Mouse (Mus musculus) layer of hippocampus, adult 18-20 months (tissue): Measurements from ENCODE around the gene Kcnk18. TPM values are rescaled to one million over a fixed set of nuclear protein-coding genes. Genes with fewer than 3 reads are reported as not detected.

Source experiments
- DNase-seq, 2 experiments: peaks; one replicate each; pipeline ENCODE4 v3.0.0; 2022; ENCODE audit warnings: low spot score in 2 of 2
- long read RNA-seq: library from polyadenylated mRNA; stranded (forward); transcript quantifications from one replicate; pipeline ENCODE4 v2.0.0, GENCODE M21; 2021
- total RNA-seq, 2 experiments: library from RNA; stranded (reverse); gene quantifications; 2 replicates each; pipeline ENCODE4 v1.2.3; 2021

Kcnk18 gene
- not detected for total RNA-seq
- long read RNA-seq: 0 reads

DNA sequence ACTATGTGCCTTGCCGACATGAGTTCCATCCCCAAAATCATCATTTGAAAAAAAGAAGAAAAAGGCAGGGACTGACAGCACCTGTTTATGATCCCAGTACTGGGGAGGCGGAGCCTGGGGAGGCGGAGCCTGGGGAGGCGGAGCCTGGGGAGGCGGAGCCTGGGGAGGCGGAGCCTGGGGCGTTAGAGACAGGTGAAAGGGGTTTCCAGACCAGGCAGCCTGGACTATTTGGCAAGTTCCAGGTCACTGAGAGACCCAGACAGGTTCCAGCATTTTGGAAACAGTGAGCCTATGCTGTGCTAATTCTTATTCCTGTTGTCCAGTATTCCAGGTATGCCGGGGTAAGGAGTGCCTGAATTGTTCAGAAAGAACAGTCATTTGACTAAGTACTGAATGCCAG, at the start of gene Kcnk18:
Kcnk18 (plus strand) TSS at position 224 of the 400 bp plus-strand sequence.
- no peak for DNase-seq

- DNase-seq: no peak
Measured at GRCm38 (mm10) chr19:59169936-59170765, 48.9 kb upstream of the Kcnk18 start, which contains the start of gene Vax1. Gene Vax1, minus strand, starts transcription at chr19:59170056.

DNA sequence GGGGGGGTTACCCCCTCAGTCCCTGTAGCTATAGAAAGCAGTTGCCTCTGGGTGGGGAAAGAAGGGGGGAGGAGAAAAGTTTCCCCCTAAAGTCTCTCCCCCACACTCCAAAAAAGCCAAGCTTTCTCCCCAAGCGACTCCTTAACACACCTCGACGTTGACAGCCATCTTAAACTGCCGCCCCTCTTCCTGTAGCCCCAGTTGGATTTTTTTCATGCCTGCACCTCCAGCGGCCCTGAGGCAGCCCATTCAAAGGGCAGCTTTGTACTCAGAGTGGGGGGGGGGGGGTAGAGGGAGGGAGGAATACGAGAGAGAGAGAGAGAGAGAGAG, 48.3 kb upstream of the Kcnk18 start:
- DNase-seq: no peak

DNA sequence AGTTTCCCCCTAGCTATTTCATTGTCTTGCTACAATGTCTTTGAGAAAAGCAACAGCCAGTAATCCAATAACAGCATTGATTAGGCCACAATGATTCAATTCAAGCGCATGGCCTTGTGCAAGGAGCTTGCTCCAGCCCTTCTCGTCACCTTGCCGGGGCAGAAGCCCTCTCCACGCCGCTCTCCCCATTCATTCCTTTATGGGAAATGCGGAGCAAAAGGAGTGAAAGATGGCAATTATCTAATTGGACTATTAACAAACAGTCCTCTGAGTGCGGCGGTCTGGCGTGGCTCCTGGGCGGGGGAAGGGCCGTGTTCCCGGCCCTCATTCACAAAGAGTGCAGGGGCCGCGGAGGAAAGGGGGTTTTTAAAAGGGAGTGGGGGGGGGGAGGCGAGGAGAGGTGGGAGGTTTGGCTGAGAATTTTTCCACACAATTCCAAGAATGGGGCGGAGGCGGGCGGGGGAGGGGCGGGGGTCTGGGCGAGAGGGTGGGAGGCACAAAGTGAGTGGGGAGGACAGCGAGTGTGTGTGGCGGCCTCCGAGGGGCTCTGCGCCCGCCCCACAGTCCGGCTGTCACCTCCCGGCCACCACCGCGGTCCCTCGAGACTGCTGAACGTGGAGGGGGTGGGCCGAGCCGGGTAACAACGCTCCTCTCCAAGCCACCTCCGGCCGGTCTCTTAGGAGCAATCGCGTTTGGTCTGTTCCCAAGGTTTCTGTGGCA, 47.7 kb upstream of the Kcnk18 start:
- no peak for DNase-seq

GRCm38 (mm10) chr19:59171871-59172245, 47.2 kb upstream of the Kcnk18 start:
- DNase-seq: no peak

- DNase-seq: no peak
Measured at GRCm38 (mm10) chr19:59172781-59173180, 46.2 kb upstream of the Kcnk18 start.

- no peak for DNase-seq
Measured at GRCm38 (mm10) chr19:59173341-59174015, 45.5 kb upstream of the Kcnk18 start.

GRCm38 (mm10) chr19:59184000-59184399, 35.0 kb upstream of the Kcnk18 start:
- no peak for DNase-seq

GRCm38 (mm10) chr19:59188981-59189380, 30.0 kb upstream of the Kcnk18 start:
- no peak for DNase-seq

GRCm38 (mm10) chr19:59190431-59191122, 28.4 kb upstream of the Kcnk18 start:
- DNase-seq: no peak

DNA sequence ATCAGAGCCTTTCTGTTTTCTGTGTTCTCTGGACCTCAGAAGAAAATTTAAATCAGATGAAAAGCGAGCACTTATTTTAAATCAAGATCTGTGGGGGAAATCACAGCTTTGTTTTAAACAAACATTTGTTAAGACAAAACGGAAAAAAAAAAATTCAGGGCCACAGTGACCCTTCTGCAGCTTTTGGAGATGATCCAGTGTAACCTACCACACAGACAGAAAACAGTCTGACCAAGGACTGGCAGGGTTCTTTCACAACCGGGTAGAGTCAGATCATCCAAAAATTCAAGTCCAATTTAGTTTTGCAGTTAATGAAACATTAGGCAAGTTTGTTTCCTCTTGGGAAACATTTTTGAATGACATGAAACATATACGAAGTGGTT, 27.9 kb upstream of the Kcnk18 start:
- DNase-seq: no peak

DNA sequence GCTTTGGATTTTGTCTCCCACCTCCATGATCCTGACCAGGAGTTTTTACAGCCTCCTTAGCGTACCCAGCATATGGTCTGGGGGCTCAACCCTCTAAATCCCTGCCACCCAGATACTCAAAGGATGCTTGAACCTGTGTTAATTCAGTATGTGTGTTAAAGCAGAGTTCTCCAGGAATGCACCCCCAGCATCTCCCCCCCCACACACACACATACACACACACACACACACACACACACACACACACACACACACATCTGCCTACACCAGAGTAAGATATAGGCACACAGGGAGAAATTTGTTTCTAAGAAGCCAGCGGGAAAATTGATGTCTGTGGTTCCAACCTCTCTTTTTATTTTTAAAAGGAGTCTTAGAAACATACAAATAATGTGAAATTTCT, 26.5 kb upstream of the Kcnk18 start:
- no peak for DNase-seq

- no peak for DNase-seq
Measured at GRCm38 (mm10) chr19:59193456-59193855, 25.6 kb upstream of the Kcnk18 start.

DNA sequence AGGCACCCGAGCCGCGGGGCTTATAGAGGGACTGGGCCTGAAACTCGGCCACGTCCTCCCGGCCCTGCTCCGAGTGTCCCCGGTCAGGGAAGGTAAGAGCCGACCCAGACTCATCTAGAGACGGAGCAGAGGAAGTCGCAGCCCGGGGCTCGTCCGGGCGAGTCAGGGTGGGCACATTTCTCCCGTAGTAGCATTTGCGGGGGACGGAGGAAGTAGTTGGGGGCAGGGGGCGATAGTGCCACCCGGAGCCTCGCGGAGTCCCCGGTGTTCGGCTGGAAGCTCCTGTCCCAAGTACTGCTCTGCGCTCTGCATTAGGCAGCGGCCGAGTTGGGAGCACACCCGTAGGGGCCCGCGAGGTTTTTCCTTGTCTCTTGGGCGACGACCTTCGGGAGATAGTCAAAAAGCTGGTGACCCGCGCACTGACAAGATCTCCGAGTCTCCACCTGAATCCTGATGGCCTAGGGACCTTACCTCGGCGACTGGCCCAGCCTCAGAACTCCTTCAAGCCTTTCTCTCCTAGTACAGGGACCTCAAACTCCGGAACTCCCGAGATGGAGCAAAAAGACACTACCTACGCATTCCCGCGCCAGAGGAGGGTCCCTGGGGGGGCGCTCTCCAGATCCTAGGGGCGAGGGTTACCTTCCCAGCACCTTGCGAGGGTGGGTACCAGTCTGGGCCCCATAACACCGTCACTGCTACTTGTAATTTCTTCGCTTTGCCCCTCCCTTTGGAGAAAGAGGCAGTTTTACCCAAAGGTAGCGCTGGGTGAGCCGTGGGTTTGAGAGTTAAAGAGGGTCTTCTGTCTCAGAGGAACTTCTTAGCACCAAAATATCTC, 24.8 kb upstream of the Kcnk18 start:
- DNase-seq: no peak

- no peak for DNase-seq
Measured at GRCm38 (mm10) chr19:59195181-59195770, 23.7 kb upstream of the Kcnk18 start.

GRCm38 (mm10) chr19:59196111-59196666, 22.8 kb upstream of the Kcnk18 start:
- DNase-seq: peak; percentile 27 to 66

DNA sequence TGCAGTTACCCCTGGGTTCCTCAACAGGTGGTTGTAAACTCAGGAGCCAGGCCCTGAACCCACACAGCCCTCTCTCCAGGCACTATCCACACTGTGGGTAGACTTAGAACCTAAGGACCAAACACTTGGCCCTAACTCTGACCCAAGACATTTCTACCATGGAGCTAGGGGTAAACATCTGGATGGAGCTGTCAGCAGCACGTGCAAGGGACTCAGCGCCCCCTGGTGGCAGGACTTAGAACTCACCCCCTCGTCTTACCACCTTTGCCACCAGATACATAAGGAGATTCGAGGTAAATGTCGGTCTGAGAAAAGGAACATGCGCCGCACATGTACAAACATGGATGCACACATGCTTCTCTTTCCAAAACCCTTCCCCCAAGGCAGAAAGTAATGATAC, 20.9 kb upstream of the Kcnk18 start:
- DNase-seq: peak in 1 of 2 experiments; percentile 38

DNA sequence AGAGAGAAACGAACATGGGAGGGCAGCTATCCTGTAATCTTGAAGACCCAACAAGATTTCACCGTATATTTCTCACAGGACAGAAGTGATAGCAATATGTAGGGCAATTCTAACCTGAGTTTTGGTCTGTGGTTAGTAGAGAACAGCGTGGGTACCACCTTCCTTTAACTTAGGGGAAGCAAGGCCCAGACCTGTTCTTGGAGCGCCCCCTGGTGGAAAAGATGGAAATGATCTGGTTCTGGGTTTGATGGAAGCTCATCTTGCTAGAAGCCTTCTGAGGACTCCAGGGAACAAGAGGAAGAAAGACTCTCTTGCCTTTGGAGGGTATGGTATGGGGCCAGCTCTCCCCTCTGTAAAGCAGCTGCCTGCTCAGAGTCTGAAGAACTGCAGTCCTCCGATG, 10.5 kb upstream of the Kcnk18 start:
- peak; percentile 75 to 87 for DNase-seq

- DNase-seq: no peak
Measured at GRCm38 (mm10) chr19:59208986-59209385, 10.0 kb upstream of the Kcnk18 start.

GRCm38 (mm10) chr19:59216891-59217290, 2.1 kb upstream of the Kcnk18 start:
- DNase-seq: no peak
